Mouse (Mus musculus) natural killer cell, adult 2 months (primary cell): ENCODE results near the gene 4930558K02Rik.

Experiments
- DNase-seq, 2 experiments: peaks; one replicate each; pipeline ENCODE4 v3.0.0; 2022; ENCODE audit warnings: low spot score in 2 of 2

4930558K02Rik gene

DNA sequence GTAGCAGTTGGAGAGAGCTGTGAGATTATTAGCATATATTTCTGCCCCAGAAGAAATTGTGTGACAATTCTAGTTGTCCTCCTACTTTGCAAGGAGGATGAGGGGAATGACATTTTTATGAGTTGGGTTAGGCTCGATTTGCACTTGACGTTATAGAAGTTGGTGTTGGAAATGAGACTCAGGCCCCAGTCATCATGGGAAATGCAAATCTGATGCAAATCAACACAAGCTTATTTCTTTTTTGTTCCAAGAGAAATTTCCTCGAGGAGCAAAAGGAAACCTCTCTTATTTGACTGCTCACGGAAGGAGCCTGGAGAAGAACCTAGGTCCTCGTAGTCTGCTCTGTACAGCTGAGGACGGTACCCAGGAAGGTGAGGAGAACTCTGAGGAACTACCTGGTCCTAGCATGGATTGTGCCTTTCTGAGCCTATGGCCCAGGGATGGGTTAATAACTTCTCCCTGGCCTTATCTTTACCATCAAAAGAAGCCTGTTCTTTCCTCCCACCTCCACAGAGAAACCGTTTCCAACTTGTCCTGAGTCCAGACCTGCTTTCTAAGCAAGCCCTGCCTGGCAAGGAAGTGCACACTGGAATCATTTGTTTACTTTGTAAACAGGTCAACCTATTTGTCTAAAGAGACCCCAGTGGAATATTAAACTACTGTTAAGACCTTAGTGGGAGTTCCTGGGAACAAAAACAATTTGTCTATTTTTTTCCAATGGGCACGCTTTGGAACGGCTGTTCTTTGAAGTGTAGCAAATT is 76.6 kb downstream of the 4930558K02Rik start:
- no peak for DNase-seq

DNA sequence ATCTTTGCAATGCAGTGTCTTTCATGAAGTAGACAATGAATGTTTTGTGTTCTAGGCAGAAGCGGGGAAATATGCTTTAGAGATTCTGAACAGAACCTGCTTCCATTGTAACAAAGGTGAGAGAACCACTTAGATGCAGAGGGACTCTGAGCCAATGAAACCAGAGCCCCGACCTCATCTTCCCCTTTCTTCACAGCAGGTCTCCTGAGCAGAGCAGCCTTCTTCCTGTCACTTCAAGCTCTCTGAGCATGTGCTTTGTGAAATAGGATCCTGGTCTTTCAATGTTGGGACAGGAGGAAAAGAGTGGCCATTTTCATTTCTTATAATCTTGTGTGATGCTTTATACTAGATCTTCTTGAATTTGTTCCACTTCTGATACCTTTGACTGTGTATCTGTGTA is 79.3 kb downstream of the 4930558K02Rik start:
- no peak for DNase-seq

DNA sequence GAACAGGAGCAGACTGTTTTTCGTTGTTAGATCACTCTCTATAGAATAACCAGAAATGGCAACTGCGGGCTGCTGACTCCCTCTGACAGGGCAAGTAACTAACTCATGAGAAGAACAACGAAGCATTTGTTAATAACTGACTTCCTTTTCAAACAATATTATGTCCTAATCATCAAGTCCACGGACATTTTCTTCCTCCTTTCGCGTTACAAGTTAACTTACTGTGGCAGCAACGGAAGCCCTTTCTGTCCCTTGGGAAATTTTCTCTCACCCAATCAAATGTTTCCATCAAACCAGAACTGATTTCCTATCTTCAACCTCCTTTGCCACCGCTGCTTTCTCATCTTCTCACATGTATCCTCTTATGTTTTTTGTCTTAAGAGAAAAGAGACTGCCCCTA is 82.2 kb downstream of the 4930558K02Rik start:
- DNase-seq, result no peak

DNA sequence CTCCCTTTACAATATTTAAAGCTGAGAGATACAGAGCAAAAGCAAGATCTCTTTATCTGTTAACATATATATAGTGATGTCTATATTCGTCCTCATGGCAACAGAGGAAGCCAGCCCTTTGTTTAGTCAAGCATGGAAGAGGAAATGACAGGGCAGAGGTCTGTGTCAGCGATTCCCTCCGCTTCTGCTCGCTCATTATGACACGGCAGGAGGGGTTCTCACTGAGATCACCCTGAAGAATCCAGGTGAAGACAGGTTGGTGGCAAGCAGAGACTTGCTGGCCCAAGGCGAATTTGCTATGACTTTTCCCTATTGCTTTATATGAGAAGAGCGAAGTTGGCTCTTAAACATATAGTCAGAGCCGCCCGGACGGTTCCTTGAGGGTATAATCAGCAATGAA is 83.3 kb downstream of the 4930558K02Rik start:
- peak in 1 of 2 experiments; percentile 42 for DNase-seq

DNA sequence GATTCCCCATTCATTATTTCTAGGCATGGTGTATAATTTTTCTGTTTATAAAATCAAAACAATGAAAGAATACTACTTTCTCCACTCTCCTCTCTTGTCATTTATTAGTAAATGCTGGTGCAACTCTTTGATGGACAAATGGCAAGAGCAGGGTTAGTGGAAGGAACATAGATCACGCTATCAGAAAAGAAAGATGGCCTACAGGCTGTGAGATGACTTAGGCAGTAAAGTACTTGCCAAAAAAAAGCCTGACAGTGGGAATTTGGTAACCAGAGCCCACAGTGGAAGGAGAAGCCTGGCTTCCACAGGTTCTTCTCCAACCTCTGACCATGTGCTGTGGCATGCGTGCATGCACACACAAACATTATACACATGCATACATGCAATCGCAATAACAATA is 84.4 kb downstream of the 4930558K02Rik start:
- DNase-seq, result no peak

DNA sequence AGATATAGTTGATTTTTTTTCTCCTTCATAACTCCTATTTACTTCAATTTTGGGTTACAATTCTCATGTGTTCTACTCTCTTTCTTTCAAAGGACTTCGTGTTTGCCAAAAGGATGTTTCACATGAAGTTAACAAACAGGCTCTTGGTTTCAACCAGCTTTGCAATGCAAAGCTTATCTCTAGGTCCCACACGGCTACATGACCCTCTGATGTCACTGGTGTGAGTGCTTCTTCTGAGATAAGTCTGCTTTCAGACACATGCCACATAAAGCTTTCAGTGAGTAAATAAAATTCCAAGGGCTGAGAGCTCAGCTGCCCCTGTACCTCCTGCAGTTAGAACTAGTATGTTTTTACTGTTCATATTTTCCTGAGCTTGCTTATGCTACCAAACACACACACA is 84.9 kb downstream of the 4930558K02Rik start:
- DNase-seq, result no peak

GRCm38 (mm10) chr1:161894126-161894525 is 85.3 kb downstream of the 4930558K02Rik start:
- peak in 1 of 2 experiments; percentile 5 for DNase-seq
